In genomic region chr19:5839317-5840085, GRCm38 (mm10) we compare ENCODE assay signal across 13 mouse cellular contexts. TPM values are rescaled to one million over a fixed set of nuclear protein-coding genes. Genes with fewer than 3 reads are reported as not detected.
A peak's percentile ranks its signal among the peaks of the same experiment; 100 is the strongest.
DNase-seq lines count a peak whose midpoint lies in the region; ATAC-seq and TF ChIP-seq lines count a peak whose summit lies in the region.
"Had no signal": no experiment of that assay in that cellular context is flagged by ENCODE, and none has a peak within 500 bp of the region (broad histone marks: within the 10 kb centered on the region; RNA-seq: fewer than 3 reads in every experiment).

No protein-coding gene starts in this region.

- no peak overlapping the region for H3K4me2 ChIP-seq in kidney, embryonic 14.5 days (replicated peaks; ENCODE audit: low read depth, low read length)
- H3K4me2 ChIP-seq: lung, embryonic 14.5 days had no signal

- H3K9ac ChIP-seq in kidney, embryonic 14.5 days (ENCODE audit: low read depth, low read length), result no peak overlapping the region
- H3K9ac ChIP-seq: embryonic facial prominence, embryonic 15.5 days; lung, embryonic 14.5 days had no signal

- DNase-seq in adrenal gland, adult (ENCODE audit: inconsistent age in 2 of 2, low spot score in 1 of 2), result peak; percentile 41 to 75
- no peak for DNase-seq in adrenal gland, adult 18-20 months (ENCODE audit: low spot score in 2 of 2)
- peak; percentile 57 for DNase-seq in kidney, adult 2 months
- peak; percentile 80 for DNase-seq in skeletal muscle tissue, adult 2 months (ENCODE audit: low read depth, low spot score)
- DNase-seq in cerebellum, adult 18-20 months, result no peak
- DNase-seq: cerebellum, postnatal 14 days; right cerebral cortex, postnatal 4 days had no signal

- ATAC-seq in kidney, embryonic 14.5 days (ENCODE audit: low FRiP score, low TSS enrichment), result no peak
- no peak for ATAC-seq in megakaryocyte, adult 5-6 weeks (ENCODE audit: poor library complexity, severe bottlenecking)
- ATAC-seq: midbrain, embryonic 16.5 days had no signal

- WGBS in kidney, adult 2 months, result 37% methylated on average over 14 of the region's 14 CpGs
- 76% methylated on average over 14 of the region's 14 CpGs for WGBS in kidney, embryonic 14.5 days

- H3K27me3 ChIP-seq in kidney, adult 2 months (replicated peaks; ENCODE audit: control insufficient read depth, insufficient read depth, low read length), result no peaks in the 10 kb centered on the region
- H3K27me3 ChIP-seq in kidney, embryonic 14.5 days (ENCODE audit: control insufficient read depth, insufficient read depth, low read length), result no peaks in the 10 kb centered on the region
- H3K27me3 ChIP-seq in megakaryocyte, embryonic 14.5 days (replicated peaks), result no peaks in the 10 kb centered on the region
- H3K27me3 ChIP-seq: embryonic facial prominence, embryonic 15.5 days had no signal

- peaks cover 33% of the 10 kb centered on the region for H3K4me1 ChIP-seq in kidney, adult 2 months (ENCODE audit: control insufficient read depth, insufficient read depth, low read length)
- peaks cover 32% of the 10 kb centered on the region for H3K4me1 ChIP-seq in kidney, embryonic 14.5 days (ENCODE audit: control insufficient read depth, insufficient read depth, low read length)
- H3K4me1 ChIP-seq in megakaryocyte, embryonic 14.5 days, result peaks cover 88% of the 10 kb centered on the region

- H3K27ac ChIP-seq in kidney, adult 2 months (ENCODE audit: insufficient read depth, low read depth, low read length), result peak overlapping the region; percentile 68
- H3K27ac ChIP-seq in kidney, embryonic 14.5 days (ENCODE audit: low read depth, low read length), result no peak overlapping the region
- H3K27ac ChIP-seq: embryonic facial prominence, embryonic 15.5 days had no signal

- no peak for TF ChIP-seq CTCF in kidney, adult 2 months (conservative IDR thresholded peaks at IDR 0.05; ENCODE audit: insufficient read depth, insufficient read length, low read depth, low read length)

- H3K4me3 ChIP-seq in kidney, adult 2 months (ENCODE audit: insufficient read depth, low read depth, low read length), result peak overlapping the region; percentile 15; the same call in 1 of the 2 replicates
- H3K4me3 ChIP-seq in kidney, embryonic 14.5 days (ENCODE audit: low read length), result no peak overlapping the region
- H3K4me3 ChIP-seq in megakaryocyte, embryonic 14.5 days (replicated peaks), result peak overlapping the region; percentile 99
- H3K4me3 ChIP-seq: embryonic facial prominence, embryonic 15.5 days had no signal

- TF ChIP-seq POLR2A in kidney, adult 2 months (IDR thresholded peaks at IDR 0.05; ENCODE audit: low read depth, low read length), result peak; percentile 90

- no peaks in the 10 kb centered on the region for H3K9me3 ChIP-seq in kidney, embryonic 14.5 days (ENCODE audit: control insufficient read depth, low read length)
- H3K9me3 ChIP-seq in megakaryocyte, embryonic 14.5 days, result no peaks in the 10 kb centered on the region
- H3K9me3 ChIP-seq: embryonic facial prominence, embryonic 15.5 days had no signal

- peaks cover 11% of the 10 kb centered on the region for H3K36me3 ChIP-seq in kidney, adult 2 months (ENCODE audit: control insufficient read depth, insufficient read depth, low read length)
- no peaks in the 10 kb centered on the region for H3K36me3 ChIP-seq in kidney, embryonic 14.5 days (ENCODE audit: control insufficient read depth, insufficient read depth, low read length)
- peaks cover 97% of the 10 kb centered on the region for H3K36me3 ChIP-seq in megakaryocyte, embryonic 14.5 days (replicated peaks; ENCODE audit: low read length)
- H3K36me3 ChIP-seq: embryonic facial prominence, embryonic 15.5 days had no signal

RNA-seq across cellular contexts. Expression of gene Frmd8, which starts 35.6 kb away (rescaled TPM):
- total RNA-seq in adrenal gland, adult 18-20 months (2021), result 10 to 100 TPM; 21.1 to 42.8 TPM
- polyA plus RNA-seq in kidney, adult 2 months (2012; rRNA removed), result 18.5 and 23.1 TPM in 2 replicates
- polyA plus RNA-seq in kidney, embryonic 14.5 days (2014; fragmentation: Nextera tagmentation; extraction: Ambion mirVana), result 17.4 and 26.5 TPM in 2 replicates
- 28.5 and 57.6 TPM in 2 replicates for polyA plus RNA-seq in megakaryocyte, embryonic 14.5 days (2012; ENCODE audit: insufficient read depth, low replicate concordance)
- 21.4 and 21.9 TPM in 2 replicates for total RNA-seq in megakaryocyte, adult 5-6 weeks (2015)
- 19.3 and 23.3 TPM in 2 replicates for total RNA-seq in megakaryocyte, adult 5-6 weeks (2017)

RNA-seq across cellular contexts. Expression of gene Slc25a45, which starts 38.1 kb away (rescaled TPM):
- 10 to 100 TPM in 1 of 2 experiments, 1 to 10 TPM in 1; 4.9 to 19.0 TPM for total RNA-seq in adrenal gland, adult 18-20 months (2021)
- 52.7 and 63.4 TPM in 2 replicates for polyA plus RNA-seq in kidney, adult 2 months (2012; rRNA removed)
- polyA plus RNA-seq in kidney, embryonic 14.5 days (2014; fragmentation: Nextera tagmentation; extraction: Ambion mirVana), result 3.3 and 3.5 TPM in 2 replicates
- 3.6 and 6.9 TPM in 2 replicates for polyA plus RNA-seq in megakaryocyte, embryonic 14.5 days (2012; ENCODE audit: insufficient read depth, low replicate concordance)
- 55.6 and 67.9 TPM in 2 replicates for total RNA-seq in megakaryocyte, adult 5-6 weeks (2015)
- 69.1 and 73.5 TPM in 2 replicates for total RNA-seq in megakaryocyte, adult 5-6 weeks (2017)

RNA-seq across cellular contexts. Expression of gene Tigd3, which starts 54.4 kb away (rescaled TPM):
- total RNA-seq in adrenal gland, adult 18-20 months (2021), result 1 to 10 TPM in 1 of 2 experiments, under 1 TPM in 1; 0.90 to 1.1 TPM
- 0.52 and 0.73 TPM in 2 replicates for polyA plus RNA-seq in kidney, adult 2 months (2012; rRNA removed)
- polyA plus RNA-seq in kidney, embryonic 14.5 days (2014; fragmentation: Nextera tagmentation; extraction: Ambion mirVana), result 2.9 and 4.0 TPM in 2 replicates
- 0.57 and 1.3 TPM in 2 replicates for polyA plus RNA-seq in megakaryocyte, embryonic 14.5 days (2012; ENCODE audit: insufficient read depth, low replicate concordance)
- 0.54 and 0.59 TPM in 2 replicates for total RNA-seq in megakaryocyte, adult 5-6 weeks (2015)
- 1.0 and 1.8 TPM in 2 replicates for total RNA-seq in megakaryocyte, adult 5-6 weeks (2017)

Comparison
In these comparisons a context has a peak if more than half of its experiments do, and no peak if none do; other contexts are left out.
1. DNase-seq: peak in adrenal gland, adult (2 of 2), kidney, adult 2 months (single experiment) and skeletal muscle tissue, adult 2 months (single experiment); none in adrenal gland, adult 18-20 months (0 of 2) and cerebellum, adult 18-20 months (0 of 2).